Mouse (Mus musculus) frontal cortex, postnatal 14 days (tissue): Measurements from ENCODE around the gene Mdn1.
A peak's percentile ranks its signal among the peaks of the same experiment; 100 is the strongest.

Experiments used
- DNase-seq, 2 experiments: peaks; one replicate each; pipeline ENCODE4 v3.0.0; 2022; ENCODE audit warnings: low spot score in 2 of 2

The Mdn1 gene

GRCm38 (mm10) chr4:32656918-32657662 lies at the start of gene Mdn1:
Mdn1 (plus strand) TSS chr4:32657119.
- peak; percentile 95 to 97 for DNase-seq

GRCm38 (mm10) chr4:32615034-32615881 lies 41.7 kb upstream of the Mdn1 start, which contains the start of gene Casp8ap2:
Casp8ap2 (plus strand) TSS chr4:32615451.
- peak; percentile 99 for DNase-seq

GRCm38 (mm10) chr4:32621637-32622036 lies 35.3 kb upstream of the Mdn1 start:
- no peak for DNase-seq

- no peak for DNase-seq
Measured at GRCm38 (mm10) chr4:32651669-32652068, 5.2 kb upstream of the Mdn1 start.

GRCm38 (mm10) chr4:32656146-32656904 lies 594 bp upstream of the Mdn1 start:
- DNase-seq: no peak

- DNase-seq: no peak
Measured at GRCm38 (mm10) chr4:32665843-32666242, 8.9 kb downstream of the Mdn1 start.

- no peak for DNase-seq
Measured at GRCm38 (mm10) chr4:32668291-32668690, 11.4 kb downstream of the Mdn1 start.

- no peak for DNase-seq
Measured at GRCm38 (mm10) chr4:32669825-32670224, 12.9 kb downstream of the Mdn1 start.

GRCm38 (mm10) chr4:32674025-32674424 lies 17.1 kb downstream of the Mdn1 start:
- DNase-seq: no peak

GRCm38 (mm10) chr4:32677471-32677870 lies 20.6 kb downstream of the Mdn1 start:
- no peak for DNase-seq

- DNase-seq: no peak
Measured at GRCm38 (mm10) chr4:32680843-32681242, 23.9 kb downstream of the Mdn1 start.

GRCm38 (mm10) chr4:32682471-32682870 lies 25.6 kb downstream of the Mdn1 start:
- no peak for DNase-seq

GRCm38 (mm10) chr4:32683061-32683582 lies 26.2 kb downstream of the Mdn1 start:
- no peak for DNase-seq

GRCm38 (mm10) chr4:32717733-32718132 lies 60.8 kb downstream of the Mdn1 start:
- DNase-seq: no peak

- DNase-seq: no peak
Measured at GRCm38 (mm10) chr4:32745394-32745793, 88.5 kb downstream of the Mdn1 start.

GRCm38 (mm10) chr4:32748396-32748795 lies 91.5 kb downstream of the Mdn1 start:
- no peak for DNase-seq

- no peak for DNase-seq
Measured at GRCm38 (mm10) chr4:32750711-32751110, 93.8 kb downstream of the Mdn1 start.

GRCm38 (mm10) chr4:32757430-32757829 lies 100.5 kb downstream of the Mdn1 start:
- DNase-seq: peak; percentile 7 to 14

- DNase-seq: no peak
Measured at GRCm38 (mm10) chr4:32767471-32767870, 110.6 kb downstream of the Mdn1 start.

GRCm38 (mm10) chr4:32768046-32768445 lies 111.1 kb downstream of the Mdn1 start:
- DNase-seq: no peak

- no peak for DNase-seq
Measured at GRCm38 (mm10) chr4:32770284-32770810, 113.4 kb downstream of the Mdn1 start.

GRCm38 (mm10) chr4:32779996-32780395 lies 123.1 kb downstream of the Mdn1 start:
- no peak for DNase-seq
